Mouse (Mus musculus) adipose tissue, adult 10 weeks (tissue): ENCODE measurements around the gene Vtn. TPM values are rescaled to one million over a fixed set of nuclear protein-coding genes. Genes with fewer than 3 reads are reported as not detected.

ENCODE experiments used
- polyA plus RNA-seq: library from polyadenylated mRNA; stranded (reverse); fragments of 350-450 nt; fragmentation: Illumina TruSeq; extraction: RNeasy Lipid Tissue Mini Kit (QIAGEN cat#74804); gene quantifications from one replicate; pipeline ENCODE4 v1.2.3, GENCODE M21; 2014; ENCODE audit warnings: low read depth, low replicate concordance

The Vtn gene
- polyA plus RNA-seq: 12.6 TPM

GRCm38 (mm10) chr11:78499004-78499403 lies at the start of gene Vtn:
Gene Vtn, plus strand, starts transcription at chr11:78499091.

DNA sequence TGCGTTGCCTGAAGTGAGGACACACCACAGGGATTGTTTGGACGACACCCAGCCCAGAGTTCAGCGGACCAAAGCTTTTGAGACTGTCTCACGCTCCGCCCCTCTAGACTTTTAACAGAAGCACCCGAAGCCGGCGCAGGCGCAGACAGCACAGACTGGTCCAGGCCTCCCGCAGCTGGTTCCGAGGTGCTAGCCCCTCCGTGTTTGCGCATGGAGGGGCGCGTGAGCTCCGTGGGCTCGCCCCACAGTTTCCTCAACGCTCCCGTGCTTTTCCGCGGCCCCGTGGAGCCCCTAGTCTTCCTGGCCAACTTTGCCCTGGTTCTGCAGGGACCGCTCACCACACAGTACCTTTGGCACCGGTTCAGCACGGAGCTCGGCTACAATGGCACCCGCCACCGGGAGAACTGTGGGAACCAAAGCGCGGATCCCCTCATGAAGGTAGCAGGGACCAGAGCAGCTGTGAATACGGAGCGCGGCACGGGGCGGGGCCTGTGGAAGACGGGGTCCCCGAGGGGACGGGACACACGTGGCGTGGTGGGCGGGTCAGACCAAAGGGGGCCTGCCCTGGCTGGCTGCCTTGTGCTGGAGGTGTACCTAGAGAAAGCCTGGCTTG lies 33.2 kb upstream of the Vtn start, which contains the start of gene Slc46a1:
Gene Slc46a1 (plus strand): TSS at position 130 of the 613 bp plus-strand sequence.

DNA sequence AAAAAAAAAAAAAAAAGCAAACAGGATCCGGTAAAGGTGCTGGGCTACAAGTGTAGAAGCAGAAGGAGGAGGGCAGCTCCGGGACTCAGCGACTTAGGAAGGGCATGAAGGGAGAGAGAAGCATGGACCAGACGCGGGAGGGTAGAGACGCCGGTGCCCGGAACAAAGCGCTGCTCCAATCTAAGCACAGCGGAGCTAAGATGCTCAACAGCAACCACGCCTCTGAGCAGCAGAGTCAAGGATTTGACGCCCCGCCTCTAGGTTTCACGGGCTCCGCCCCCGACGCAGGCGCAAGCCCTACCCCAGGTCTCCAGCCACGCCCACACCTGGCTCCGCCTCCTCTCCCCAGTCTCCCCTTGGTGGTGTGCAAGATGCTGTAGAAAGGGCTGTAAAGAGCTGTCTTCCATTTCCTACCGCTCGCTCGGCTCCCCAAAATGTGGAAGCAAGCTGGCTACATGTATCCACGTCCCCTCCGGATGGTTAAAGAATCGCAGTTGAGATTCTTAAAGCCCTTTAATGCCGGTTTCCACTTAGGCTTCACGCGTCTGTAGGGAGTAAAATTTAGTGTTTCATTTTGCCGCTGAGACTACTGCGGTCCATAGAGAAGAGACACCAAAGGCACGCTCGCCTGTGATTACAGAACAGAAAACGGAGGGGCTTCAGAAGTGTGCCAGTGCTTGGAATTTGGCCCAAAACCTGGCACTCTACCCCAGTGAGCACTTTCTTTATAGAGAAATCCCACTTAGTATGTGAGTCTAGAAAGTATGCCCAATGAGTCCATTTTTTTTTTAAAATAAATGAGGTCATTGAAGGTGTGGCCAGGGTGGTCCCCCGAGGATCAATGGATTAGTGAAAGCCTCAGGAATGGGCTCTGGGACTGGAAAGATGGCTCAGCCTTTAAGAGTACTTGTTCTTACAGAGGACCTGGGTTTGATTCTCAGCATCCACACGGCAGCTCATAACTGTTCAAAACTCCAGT lies 1.1 kb upstream of the Vtn start, which contains the start of gene Sarm1:
Gene Sarm1 (minus strand): TSS at position 211 of the 979 bp plus-strand sequence.

DNA sequence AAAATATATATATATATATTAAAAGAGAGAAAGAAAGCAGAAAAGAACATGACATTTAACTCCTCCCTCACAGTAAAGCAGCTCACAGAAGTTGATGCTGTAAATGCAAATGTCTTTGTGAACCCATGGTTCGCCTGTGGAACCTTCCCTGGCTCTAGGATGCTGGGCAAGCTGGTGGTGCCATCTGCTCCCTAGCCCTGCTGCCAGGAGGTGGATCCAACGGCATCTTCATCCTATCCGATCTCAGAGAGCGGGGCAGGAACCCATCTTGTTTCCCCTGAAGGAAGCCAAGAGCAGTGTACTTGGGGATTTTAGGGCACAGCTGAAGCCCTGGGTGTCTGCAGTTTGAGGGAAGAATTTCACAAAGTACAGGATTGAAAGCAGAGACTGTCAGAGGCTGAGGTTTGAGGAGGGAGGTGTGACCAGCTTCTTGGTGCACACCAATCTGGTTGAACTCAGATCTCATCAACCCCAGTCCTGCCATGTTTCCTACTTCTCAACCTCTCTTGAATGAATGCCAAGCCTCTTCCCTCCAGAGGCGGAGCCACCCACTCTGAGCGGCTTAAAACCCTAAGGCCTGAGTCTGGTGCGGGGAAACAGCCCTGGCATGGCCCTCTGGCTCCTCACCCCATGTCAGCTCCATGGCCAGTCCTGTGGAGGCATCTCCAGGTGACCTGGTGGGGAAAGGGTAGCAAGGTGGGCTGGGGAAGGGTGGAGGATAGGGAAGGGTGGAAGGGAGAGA lies 4.2 kb downstream of the Vtn start, which contains the start of gene Sebox:
Gene Sebox (plus strand): TSS at position 539 of the 742 bp plus-strand sequence.

DNA sequence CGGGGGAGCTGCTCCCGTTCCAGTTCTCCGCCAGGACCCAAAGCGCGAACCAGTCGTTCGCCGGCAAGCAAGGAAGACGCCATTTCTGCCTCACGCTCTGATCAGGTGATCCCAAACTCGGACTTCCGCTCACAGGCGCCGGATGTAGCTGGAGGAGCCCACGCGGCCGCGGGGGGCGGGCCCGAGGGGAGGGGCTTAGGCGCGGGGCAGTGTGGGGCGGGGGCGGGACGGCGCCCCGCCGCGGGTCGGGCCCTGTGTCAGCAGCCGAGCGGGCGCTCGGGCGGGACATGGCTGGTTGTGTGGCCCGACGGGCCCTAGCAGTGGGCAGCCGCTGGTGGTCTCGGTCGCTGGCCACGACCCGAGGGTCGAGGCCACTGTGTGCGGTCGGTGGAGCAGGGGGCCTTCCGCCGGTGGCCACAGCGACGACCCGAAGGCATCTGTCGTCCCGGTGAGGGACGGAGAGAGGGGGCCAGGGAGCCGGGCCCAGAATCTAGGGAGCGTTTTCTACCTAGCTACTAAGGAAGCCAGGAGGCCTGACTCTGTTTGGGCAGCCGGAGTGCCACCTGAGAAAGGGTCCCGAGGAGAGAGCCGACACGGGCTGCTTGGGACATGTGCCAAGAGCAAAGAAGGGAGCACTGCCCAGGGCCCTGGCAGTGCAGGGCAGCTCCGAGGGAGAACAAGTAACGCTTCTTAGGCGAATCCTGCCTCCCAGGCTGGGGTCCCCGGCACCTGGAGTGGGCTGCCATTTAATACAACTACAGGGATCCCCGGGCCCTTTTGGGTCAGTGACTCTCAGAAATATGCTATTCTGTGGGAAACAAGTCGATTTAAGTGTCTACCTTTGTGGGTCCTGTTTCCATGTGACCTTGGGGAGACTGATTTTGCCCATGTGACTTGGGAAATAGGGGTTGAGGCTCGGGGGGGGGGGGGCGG lies 13.4 kb downstream of the Vtn start, which contains the start of the genes Tmem199 and Poldip2:
Gene Tmem199 (minus strand): TSS at position 148 of the 933 bp plus-strand sequence.
Gene Poldip2 (plus strand): TSS at position 169 of the 933 bp plus-strand sequence.

GRCm38 (mm10) chr11:78536080-78536689 lies 37.3 kb downstream of the Vtn start, which contains the start of the genes Tnfaip1 and Ift20:
Gene Tnfaip1, minus strand, starts transcription at chr11:78536332.
Gene Ift20, plus strand, starts transcription at chr11:78536361.

GRCm38 (mm10) chr11:78550168-78551058 lies 51.5 kb downstream of the Vtn start, which contains the start of gene Tmem97:
Gene Tmem97, minus strand, starts transcription at chr11:78550777.

Other genes starting within 250 kb of the Vtn start
- 107 TPM for gene 2610507B11Rik, start 237.3 kb upstream of the Vtn start, polyA plus RNA-seq
- gene BC030499, start 208.2 kb upstream of the Vtn start, polyA plus RNA-seq: 0.19 TPM
- gene Spag5, start 197.6 kb upstream of the Vtn start, polyA plus RNA-seq: 2.7 TPM
- gene Aldoc, start 176.1 kb upstream of the Vtn start, polyA plus RNA-seq: 41.4 TPM
- gene Pigs, start 170.7 kb upstream of the Vtn start, polyA plus RNA-seq: 34.6 TPM
- gene Unc119, start 155.6 kb upstream of the Vtn start, polyA plus RNA-seq: 34.6 TPM
- gene Foxn1, start 112.5 kb upstream of the Vtn start, polyA plus RNA-seq: not detected
- gene Slc13a2, start 76.9 kb upstream of the Vtn start, polyA plus RNA-seq: 7.7 TPM
- gene Slc46a1, start 33.4 kb upstream of the Vtn start, polyA plus RNA-seq: 25.6 TPM
- 2.2 TPM for gene Sarm1, start 1.3 kb upstream of the Vtn start, polyA plus RNA-seq
- not detected for gene Sebox, start 4.4 kb downstream of the Vtn start, polyA plus RNA-seq
- 31.0 TPM for gene Tmem199, start 13.1 kb downstream of the Vtn start, polyA plus RNA-seq
- 77.7 TPM for gene Poldip2, start 13.1 kb downstream of the Vtn start, polyA plus RNA-seq
- gene Tnfaip1, start 37.2 kb downstream of the Vtn start, polyA plus RNA-seq: 35.8 TPM
- 127 TPM for gene Ift20, start 37.3 kb downstream of the Vtn start, polyA plus RNA-seq
- gene Tmem97, start 51.7 kb downstream of the Vtn start, polyA plus RNA-seq: 38.0 TPM
- gene Nlk, start 198.3 kb downstream of the Vtn start, polyA plus RNA-seq: 21.9 TPM